Mouse (Mus musculus): ENCODE results near the gene Myh7b.

GRCm38 (mm10) chr2:155671236-155671635 is 60.2 kb downstream of the Myh7b start:
- TF ChIP-seq POLR2A (IDR thresholded peaks at IDR 0.05; ENCODE audit: low read depth, low read length) = no peak
- TF ChIP-seq CTCF (IDR thresholded peaks at IDR 0.05; ENCODE audit: extremely low read depth, insufficient read depth, insufficient read length, insufficient replicate concordance) = no peak

Measured in spleen, adult 2 months (tissue).